In genomic region chr19:10389391-10390098, GRCm38 (mm10) we compare ENCODE assay signal across 8 mouse cellular contexts. TPM values are rescaled to one million over a fixed set of nuclear protein-coding genes. Genes with fewer than 3 reads are reported as not detected.
DNase-seq lines count a peak whose midpoint lies in the region; ATAC-seq and TF ChIP-seq lines count a peak whose summit lies in the region.

No protein-coding gene starts in this region.

- 1% methylated on average over 45 of the region's 54 CpGs for WGBS in kidney, embryonic 15.5 days
- whole genome bisulfite sequencing in intestine, embryonic 16.5 days, result under 1% methylated on average over 46 of the region's 54 CpGs
- WGBS in neural tube, embryonic 12.5 days, result under 1% methylated on average over 54 of the region's 54 CpGs

- H3K9ac ChIP-seq in kidney, embryonic 15.5 days, result peak overlapping the region; percentile 57
- H3K9ac ChIP-seq in intestine, embryonic 16.5 days (ENCODE audit: low read depth, low read length), result peak overlapping the region; percentile 73
- H3K9ac ChIP-seq in neural tube, embryonic 12.5 days, result peak overlapping the region; percentile 77

- peaks cover 48% of the 10 kb centered on the region for H3K27me3 ChIP-seq in kidney, embryonic 15.5 days
- peaks cover 20% of the 10 kb centered on the region for H3K27me3 ChIP-seq in intestine, embryonic 16.5 days (replicated peaks; ENCODE audit: control insufficient read depth, insufficient read depth, low read length)
- peaks cover 28% of the 10 kb centered on the region for H3K27me3 ChIP-seq in neural tube, embryonic 12.5 days (replicated peaks)

- peaks cover 26% of the 10 kb centered on the region for H3K4me1 ChIP-seq in kidney, embryonic 15.5 days
- H3K4me1 ChIP-seq in embryonic fibroblast, embryonic 13.5 days (ENCODE audit: control insufficient read depth, insufficient read depth, low read length), result no peaks in the 10 kb centered on the region
- H3K4me1 ChIP-seq in intestine, embryonic 16.5 days (ENCODE audit: control insufficient read depth, insufficient read depth, low read length), result peaks cover 8% of the 10 kb centered on the region
- H3K4me1 ChIP-seq in neural tube, embryonic 12.5 days, result peaks cover 24% of the 10 kb centered on the region

- H3K4me2 ChIP-seq in kidney, embryonic 15.5 days, result peak overlapping the region; percentile 92
- peak overlapping the region; percentile 96 for H3K4me2 ChIP-seq in intestine, embryonic 16.5 days (ENCODE audit: low read depth, low read length)
- H3K4me2 ChIP-seq in neural tube, embryonic 12.5 days (replicated peaks), result peak overlapping the region; percentile 89

- no peaks in the 10 kb centered on the region for H3K9me3 ChIP-seq in kidney, embryonic 15.5 days (replicated peaks)
- H3K9me3 ChIP-seq in intestine, embryonic 16.5 days (ENCODE audit: control insufficient read depth, low read length), result no peaks in the 10 kb centered on the region
- H3K9me3 ChIP-seq in neural tube, embryonic 12.5 days, result no peaks in the 10 kb centered on the region

- DNase-seq in kidney, postnatal 14 days, result no peak
- peak; percentile 52 for DNase-seq in adrenal gland, postnatal 14 days
- no peak for DNase-seq in urinary bladder, postnatal 36 days (ENCODE audit: low spot score in 2 of 2)
- no peak for DNase-seq in gastrocnemius, adult 8-10 months (ENCODE audit: low spot score in 2 of 2)

- H3K36me3 ChIP-seq in kidney, embryonic 15.5 days, result no peaks in the 10 kb centered on the region
- H3K36me3 ChIP-seq in intestine, embryonic 16.5 days (ENCODE audit: control insufficient read depth, insufficient read depth, low read length), result no peaks in the 10 kb centered on the region
- no peaks in the 10 kb centered on the region for H3K36me3 ChIP-seq in neural tube, embryonic 12.5 days

- peak; percentile 61 for ATAC-seq in kidney, embryonic 15.5 days (replicated peaks; ENCODE audit: low FRiP score)
- peak; percentile 61 for ATAC-seq in intestine, embryonic 16.5 days
- ATAC-seq in neural tube, embryonic 12.5 days (ENCODE audit: low FRiP score, low read depth), result peak; percentile 61

- no peak for TF ChIP-seq POLR2A in embryonic fibroblast, embryonic 13.5 days (IDR thresholded peaks at IDR 0.05; ENCODE audit: low read depth, low read length)

- no peak for TF ChIP-seq CTCF in embryonic fibroblast, embryonic 13.5 days (IDR thresholded peaks at IDR 0.05; ENCODE audit: borderline replicate concordance, insufficient read depth, low read length)

- H3K4me3 ChIP-seq in kidney, embryonic 15.5 days (replicated peaks), result peak overlapping the region; percentile 63
- 0 out of 2 replicates have a peak overlapping the region, but pooled peaks have one; percentile 12 for H3K4me3 ChIP-seq in embryonic fibroblast, embryonic 13.5 days (ENCODE audit: insufficient read depth, low read length)
- peak overlapping the region; percentile 66 for H3K4me3 ChIP-seq in intestine, embryonic 16.5 days (ENCODE audit: low read length)
- H3K4me3 ChIP-seq in neural tube, embryonic 12.5 days, result peak overlapping the region; percentile 73

- no peak overlapping the region for H3K27ac ChIP-seq in kidney, embryonic 15.5 days
- H3K27ac ChIP-seq in embryonic fibroblast, embryonic 13.5 days (ENCODE audit: insufficient read depth, low read length), result no peak overlapping the region
- H3K27ac ChIP-seq in intestine, embryonic 16.5 days (ENCODE audit: low read length), result no peak overlapping the region
- 0 out of 2 replicates have a peak overlapping the region, but pooled peaks have one; percentile 20 for H3K27ac ChIP-seq in neural tube, embryonic 12.5 days

RNA-seq across cellular contexts. Expression of gene Syt7, which starts 0.7 kb away (rescaled TPM):
- polyA plus RNA-seq in kidney, embryonic 15.5 days (2015; fragmentation: Nextera tagmentation; extraction: Ambion mirVana), result 1.5 and 2.3 TPM in 2 replicates
- total RNA-seq in adrenal gland, postnatal 14 days (2021), result 23.9 and 24.1 TPM in 2 replicates
- 0.35 and 0.38 TPM in 2 replicates for polyA plus RNA-seq in embryonic fibroblast, embryonic 13.5 days (2011; ENCODE audit: insufficient read length, low read depth, missing spikeins)
- 0.94 and 1.3 TPM in 2 replicates for polyA plus RNA-seq in intestine, embryonic 16.5 days (2015; fragmentation: Nextera tagmentation; extraction: Ambion mirVana)
- 4.8 and 5.4 TPM in 2 replicates for polyA plus RNA-seq in neural tube, embryonic 12.5 days (2016; fragmentation: Nextera tagmentation; extraction: Ambion mirVana)
- 1 to 10 TPM; 1.7 to 3.9 (median 2.8) TPM for total RNA-seq in gastrocnemius, adult 8-10 months (2022)

Comparison
In these comparisons a context has a peak if more than half of its experiments do, and no peak if none do; other contexts are left out.
1. H3K4me3 ChIP-seq: peak in every context shown above with its lines; median percentile 73 in neural tube, embryonic 12.5 days; 66 in intestine, embryonic 16.5 days; 63 in kidney, embryonic 15.5 days; 12 in embryonic fibroblast, embryonic 13.5 days.